In genomic region chr1:118539046-118539445, GRCm38 (mm10) we compare ENCODE assay signal across 24 mouse cellular contexts.
DNase-seq lines count a peak whose midpoint lies in the region; ATAC-seq lines count a peak whose summit lies in the region.
"Had no signal": no experiment of that assay in that cellular context is flagged by ENCODE, and none has a peak within 500 bp of the region (broad histone marks: within the 10 kb centered on the region; RNA-seq: fewer than 3 reads in every experiment).

No protein-coding gene starts in this region.

- no peaks in the 10 kb centered on the region for H3K27me3 ChIP-seq in embryonic facial prominence, embryonic 15.5 days
- no peaks in the 10 kb centered on the region for H3K27me3 ChIP-seq in hindbrain, embryonic 16.5 days (replicated peaks; ENCODE audit: control insufficient read depth, insufficient read depth, low read length)
- H3K27me3 ChIP-seq: embryonic facial prominence, embryonic 12.5 days; Patski had no signal

- H3K9me3 ChIP-seq in embryonic facial prominence, embryonic 15.5 days (replicated peaks), result no peaks in the 10 kb centered on the region
- H3K9me3 ChIP-seq in hindbrain, embryonic 16.5 days (ENCODE audit: control insufficient read depth, low read length), result no peaks in the 10 kb centered on the region
- H3K9me3 ChIP-seq: embryonic facial prominence, embryonic 12.5 days; G1E had no signal

- no peaks in the 10 kb centered on the region for H3K4me1 ChIP-seq in embryonic facial prominence, embryonic 15.5 days
- H3K4me1 ChIP-seq in hindbrain, embryonic 16.5 days (ENCODE audit: control insufficient read depth, insufficient read depth, low read depth, low read length), result no peaks in the 10 kb centered on the region
- H3K4me1 ChIP-seq: embryonic facial prominence, embryonic 12.5 days had no signal

- peaks cover 65% of the 10 kb centered on the region for H3K36me3 ChIP-seq in embryonic facial prominence, embryonic 15.5 days
- H3K36me3 ChIP-seq in hindbrain, embryonic 16.5 days (ENCODE audit: control insufficient read depth, insufficient read depth, low read length), result peaks cover 34% of the 10 kb centered on the region

- WGBS in embryonic facial prominence, embryonic 15.5 days, result 72% methylated on average over 6 of the region's 6 CpGs
- WGBS in hindbrain, embryonic 16.5 days, result 94% methylated on average over 6 of the region's 6 CpGs

- no peak overlapping the region for H3K4me2 ChIP-seq in embryonic facial prominence, embryonic 15.5 days (replicated peaks)
- no peak overlapping the region for H3K4me2 ChIP-seq in hindbrain, embryonic 16.5 days (ENCODE audit: low read length)
- H3K4me2 ChIP-seq: embryonic facial prominence, embryonic 12.5 days had no signal

- no peak overlapping the region for H3K4me3 ChIP-seq in embryonic facial prominence, embryonic 15.5 days (replicated peaks)
- no peak overlapping the region for H3K4me3 ChIP-seq in hindbrain, embryonic 16.5 days (ENCODE audit: low read length)
- H3K4me3 ChIP-seq: embryonic facial prominence, embryonic 12.5 days had no signal

- peak; percentile 80 for DNase-seq in heart, adult 11 months
- DNase-seq in heart, adult 9 months (ENCODE audit: low spot score in 2 of 2), result no peak
- DNase-seq in ES-CJ7 (ENCODE audit: low read depth, low spot score) (peak; percentile 19), R1 (ENCODE audit: low read depth, low spot score) (peak; percentile 14), adipocyte (ENCODE audit: low spot score) (no peak)
- no peak for DNase-seq in urinary bladder, postnatal 10 days (ENCODE audit: low spot score)
- DNase-seq: adrenal gland, adult 2 months; adrenal gland, postnatal 10 days; adrenal gland, postnatal 25 days; cerebellum, adult 11 months; cerebellum, adult 18-20 months; cerebellum, adult 8-10 months; cerebellum, adult 9-11 months; cerebellum, postnatal 14 days; cerebellum, postnatal 36 days; embryo, embryonic 11 days had no signal

- ATAC-seq in embryonic facial prominence, embryonic 15.5 days (ENCODE audit: insufficient number of reproducible peaks, low FRiP score, low TSS enrichment, low read depth), result no peak
- ATAC-seq in hindbrain, embryonic 16.5 days, result no peak
- ATAC-seq: activated CD4-positive, CD25-positive, alpha-beta regulatory T cell, adult 4 months; forebrain, embryonic 14.5 days; forebrain, embryonic 16.5 days; Patski had no signal

- no peak overlapping the region for H3K9ac ChIP-seq in embryonic facial prominence, embryonic 15.5 days
- H3K9ac ChIP-seq in hindbrain, embryonic 16.5 days (ENCODE audit: low read depth, low read length), result no peak overlapping the region
- H3K9ac ChIP-seq: embryonic facial prominence, embryonic 12.5 days had no signal

- 0 out of 2 replicates have a peak overlapping the region, but pooled peaks have one; percentile 1 for H3K27ac ChIP-seq in embryonic facial prominence, embryonic 15.5 days (replicated peaks)
- H3K27ac ChIP-seq in hindbrain, embryonic 16.5 days (ENCODE audit: low read depth, low read length), result no peak overlapping the region
- H3K27ac ChIP-seq: embryonic facial prominence, embryonic 12.5 days had no signal

Comparison
In these comparisons a context has a peak if more than half of its experiments do, and no peak if none do; other contexts are left out.
1. DNase-seq: peak in heart, adult 11 months (single experiment), ES-CJ7 (single experiment) and R1 (single experiment); none in heart, adult 9 months (0 of 2), adipocyte (single experiment) and urinary bladder, postnatal 10 days (single experiment).